Mouse (Mus musculus) thymus, postnatal 10 days (tissue): Measurements from ENCODE around the gene Dpp6.

ENCODE experiments used
- DNase-seq, 2 experiments: peaks; one replicate each; pipeline ENCODE4 v3.0.0; 2021; ENCODE audit warnings: low spot score in 2 of 2

Dpp6 gene

GRCm38 (mm10) chr5:27671487-27671886, 854.5 kb downstream of the Dpp6 start:
- no peak for DNase-seq

- DNase-seq = no peak
Measured at GRCm38 (mm10) chr5:27677247-27677666, 860.3 kb downstream of the Dpp6 start.

GRCm38 (mm10) chr5:27679151-27679550, 862.1 kb downstream of the Dpp6 start:
- no peak for DNase-seq

- DNase-seq = peak in 1 of 2 experiments; percentile 7
Measured at GRCm38 (mm10) chr5:27680476-27680875, 863.5 kb downstream of the Dpp6 start.

GRCm38 (mm10) chr5:27685162-27685561, 868.2 kb downstream of the Dpp6 start:
- no peak for DNase-seq

- DNase-seq = no peak
Measured at GRCm38 (mm10) chr5:27685923-27686322, 868.9 kb downstream of the Dpp6 start.

- no peak for DNase-seq
Measured at GRCm38 (mm10) chr5:27687311-27687710, 870.3 kb downstream of the Dpp6 start.

GRCm38 (mm10) chr5:27702482-27702881, 885.5 kb downstream of the Dpp6 start:
- no peak for DNase-seq

GRCm38 (mm10) chr5:27705020-27705419, 888.0 kb downstream of the Dpp6 start:
- DNase-seq = no peak

- no peak for DNase-seq
Measured at GRCm38 (mm10) chr5:27706551-27706950, 889.5 kb downstream of the Dpp6 start.

- DNase-seq = no peak
Measured at GRCm38 (mm10) chr5:27707283-27707682, 890.3 kb downstream of the Dpp6 start.

GRCm38 (mm10) chr5:27708209-27708608, 891.2 kb downstream of the Dpp6 start:
- DNase-seq = no peak

GRCm38 (mm10) chr5:27711461-27712192, 894.6 kb downstream of the Dpp6 start:
- DNase-seq = no peak

GRCm38 (mm10) chr5:27714356-27714755, 897.4 kb downstream of the Dpp6 start:
- no peak for DNase-seq

- no peak for DNase-seq
Measured at GRCm38 (mm10) chr5:27716026-27716425, 899.0 kb downstream of the Dpp6 start.

- DNase-seq = no peak
Measured at GRCm38 (mm10) chr5:27717301-27717700, 900.3 kb downstream of the Dpp6 start.

- no peak for DNase-seq
Measured at GRCm38 (mm10) chr5:27719311-27719710, 902.3 kb downstream of the Dpp6 start.

- no peak for DNase-seq
Measured at GRCm38 (mm10) chr5:27724460-27724859, 907.5 kb downstream of the Dpp6 start.

- no peak for DNase-seq
Measured at GRCm38 (mm10) chr5:27730666-27731065, 913.7 kb downstream of the Dpp6 start.

- DNase-seq = no peak
Measured at GRCm38 (mm10) chr5:27731392-27731791, 914.4 kb downstream of the Dpp6 start.

GRCm38 (mm10) chr5:27732288-27732868, 915.4 kb downstream of the Dpp6 start:
- DNase-seq = no peak

- peak in 1 of 2 experiments; percentile 11 for DNase-seq
Measured at GRCm38 (mm10) chr5:27737168-27737567, 920.2 kb downstream of the Dpp6 start.

GRCm38 (mm10) chr5:27739216-27739615, 922.2 kb downstream of the Dpp6 start:
- DNase-seq = no peak
